9 mouse cellular contexts compared by ENCODE assay signal in the genomic region with DNA sequence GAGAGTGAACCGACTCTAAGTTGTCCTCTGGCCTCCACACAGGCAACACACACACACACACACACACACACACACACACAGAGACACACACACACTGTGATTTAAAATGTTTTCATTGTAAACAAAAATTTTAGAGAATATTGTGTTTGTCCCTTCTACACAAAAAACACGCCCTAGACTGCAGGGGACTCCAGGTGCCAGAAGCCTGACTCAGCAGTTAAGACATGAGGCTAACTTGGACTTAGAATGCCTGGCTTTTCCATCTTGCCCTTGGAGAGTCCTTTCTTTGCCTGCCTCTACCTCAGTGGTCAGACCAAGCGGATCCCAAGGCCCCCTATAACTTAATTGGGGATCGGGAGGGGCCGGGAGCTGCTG. TPM values are rescaled to one million over a fixed set of nuclear protein-coding genes. Genes with fewer than 3 reads are reported as not detected.
A peak's percentile ranks its signal among the peaks of the same experiment; 100 is the strongest.
DNase-seq lines count a peak whose midpoint lies in the region; ATAC-seq and TF ChIP-seq lines count a peak whose summit lies in the region.
"Had no signal": no experiment of that assay in that cellular context is flagged by ENCODE, and none has a peak within 500 bp of the region (broad histone marks: within the 10 kb centered on the region; RNA-seq: fewer than 3 reads in every experiment).

No protein-coding gene starts in this region.

- no peak for TF ChIP-seq CTCF in gastrocnemius, adult 2 months (IDR thresholded peaks at IDR 0.05)

- H3K9ac ChIP-seq in hindbrain, embryonic 16.5 days (ENCODE audit: low read depth, low read length), result peak overlapping the region; percentile 99
- peak overlapping the region; percentile 92 for H3K9ac ChIP-seq in midbrain, embryonic 14.5 days (replicated peaks; ENCODE audit: low read length)

- H3K4me1 ChIP-seq in embryonic facial prominence, embryonic 10.5 days, result peaks cover 24% of the 10 kb centered on the region
- H3K4me1 ChIP-seq in hindbrain, embryonic 16.5 days (ENCODE audit: control insufficient read depth, insufficient read depth, low read depth, low read length), result peaks cover 6% of the 10 kb centered on the region
- H3K4me1 ChIP-seq in midbrain, embryonic 14.5 days (ENCODE audit: control insufficient read depth, insufficient read depth, low read length), result peaks cover 10% of the 10 kb centered on the region; the same call in 1 of the 2 replicates

- H3K4me3 ChIP-seq in gastrocnemius, adult 2 months, result peak overlapping the region; percentile 93
- H3K4me3 ChIP-seq in embryonic facial prominence, embryonic 10.5 days, result peak overlapping the region; percentile 85
- peak overlapping the region; percentile 94 for H3K4me3 ChIP-seq in hindbrain, embryonic 16.5 days (ENCODE audit: low read length)
- H3K4me3 ChIP-seq in midbrain, embryonic 14.5 days (replicated peaks; ENCODE audit: low read depth, low read length), result peak overlapping the region; percentile 88

- H3K36me3 ChIP-seq in embryonic facial prominence, embryonic 10.5 days (replicated peaks), result no peaks in the 10 kb centered on the region
- H3K36me3 ChIP-seq in hindbrain, embryonic 16.5 days (ENCODE audit: control insufficient read depth, insufficient read depth, low read length), result no peaks in the 10 kb centered on the region
- no peaks in the 10 kb centered on the region for H3K36me3 ChIP-seq in midbrain, embryonic 14.5 days (ENCODE audit: control insufficient read depth, insufficient read depth, low read length)
- H3K36me3 ChIP-seq: G1E had no signal

- DNase-seq in gastrocnemius, adult 2 months, result no peak
- no peak for DNase-seq in gastrocnemius, postnatal 4 days (ENCODE audit: low spot score in 2 of 2)
- peak; percentile 58 for DNase-seq in 3T3-L1 (ENCODE audit: low read depth, low spot score)
- no peak for DNase-seq in embryonic facial prominence, embryonic 10.5 days (ENCODE audit: low spot score)
- peak; percentile 67 for DNase-seq in midbrain, embryonic 14.5 days
- no peak for DNase-seq in urinary bladder, postnatal 4 days (ENCODE audit: low spot score in 2 of 2)
- DNase-seq in T-cell, adult 2 months (ENCODE audit: low spot score), result no peak

- WGBS in embryonic facial prominence, embryonic 10.5 days, result 6% methylated on average over 5 of the region's 5 CpGs
- WGBS in hindbrain, embryonic 16.5 days, result under 1% methylated on average over 5 of the region's 5 CpGs
- 3% methylated on average over 5 of the region's 5 CpGs for WGBS in midbrain, embryonic 14.5 days

- peaks cover 33% of the 10 kb centered on the region for H3K27me3 ChIP-seq in embryonic facial prominence, embryonic 10.5 days (replicated peaks; ENCODE audit: low read depth, poor library complexity, severe bottlenecking)
- no peaks in the 10 kb centered on the region for H3K27me3 ChIP-seq in hindbrain, embryonic 16.5 days (replicated peaks; ENCODE audit: control insufficient read depth, insufficient read depth, low read length)
- H3K27me3 ChIP-seq in midbrain, embryonic 14.5 days (ENCODE audit: control insufficient read depth, insufficient read depth, low read length), result no peaks in the 10 kb centered on the region

- H3K9me3 ChIP-seq in embryonic facial prominence, embryonic 10.5 days, result no peaks in the 10 kb centered on the region
- no peaks in the 10 kb centered on the region for H3K9me3 ChIP-seq in hindbrain, embryonic 16.5 days (ENCODE audit: control insufficient read depth, low read length)
- no peaks in the 10 kb centered on the region for H3K9me3 ChIP-seq in midbrain, embryonic 14.5 days (ENCODE audit: control insufficient read depth, low read length)
- H3K9me3 ChIP-seq: G1E had no signal

- peak overlapping the region; percentile 98 for H3K27ac ChIP-seq in gastrocnemius, adult 2 months
- H3K27ac ChIP-seq in embryonic facial prominence, embryonic 10.5 days (replicated peaks), result peak overlapping the region; percentile 91
- peak overlapping the region; percentile 95 for H3K27ac ChIP-seq in hindbrain, embryonic 16.5 days (ENCODE audit: low read depth, low read length)
- peak overlapping the region; percentile 91 for H3K27ac ChIP-seq in midbrain, embryonic 14.5 days (replicated peaks; ENCODE audit: low read depth, low read length)

- ATAC-seq in hindbrain, embryonic 16.5 days, result peak; percentile 55
- peak; percentile 55 for ATAC-seq in midbrain, embryonic 14.5 days (ENCODE audit: low FRiP score, low TSS enrichment)

- H3K4me2 ChIP-seq in hindbrain, embryonic 16.5 days (ENCODE audit: low read length), result peak overlapping the region; percentile 91
- peak overlapping the region; percentile 62 for H3K4me2 ChIP-seq in midbrain, embryonic 14.5 days (ENCODE audit: low read length)

- intact Hi-C loops in gastrocnemius, adult 2 months (cut with DNase I), result no loop called here

RNA-seq across cellular contexts. Expression of a gene that starts 0.9 kb away (rescaled TPM):
- 100 to 1,000 TPM in 1 of 2 experiments, 10 to 100 TPM in 1; 90.3 to 139 TPM for total RNA-seq in gastrocnemius, adult 2 months (2021)
- total RNA-seq in gastrocnemius, postnatal 4 days (2021), result 10 to 100 TPM; 35.9 to 44.4 TPM
- polyA plus RNA-seq in embryonic facial prominence, embryonic 10.5 days (2016; fragmentation: Nextera tagmentation; extraction: Ambion mirVana), result 12.1 and 13.2 TPM in 2 replicates
- polyA plus RNA-seq in hindbrain, embryonic 16.5 days (2015; fragmentation: Nextera tagmentation; extraction: Ambion mirVana), result 26.7 and 33.4 TPM in 2 replicates
- 17.7 and 17.9 TPM in 2 replicates for polyA plus RNA-seq in midbrain, embryonic 14.5 days (2014; fragmentation: Nextera tagmentation; extraction: Ambion mirVana)
- polyA plus RNA-seq: G1E had no signal

RNA-seq across cellular contexts. Expression of a gene that starts 4.1 kb away (rescaled TPM):
- 1 to 10 TPM; 2.4 to 4.2 TPM for total RNA-seq in gastrocnemius, adult 2 months (2021)
- total RNA-seq in gastrocnemius, postnatal 4 days (2021), result 10 to 100 TPM; 44.5 to 45.8 TPM
- 0.26 and 0.67 TPM in 2 replicates for polyA plus RNA-seq in embryonic facial prominence, embryonic 10.5 days (2016; fragmentation: Nextera tagmentation; extraction: Ambion mirVana)
- 4.4 and 4.9 TPM in 2 replicates for polyA plus RNA-seq in hindbrain, embryonic 16.5 days (2015; fragmentation: Nextera tagmentation; extraction: Ambion mirVana)
- 2.5 and 2.7 TPM in 2 replicates for polyA plus RNA-seq in midbrain, embryonic 14.5 days (2014; fragmentation: Nextera tagmentation; extraction: Ambion mirVana)
- polyA plus RNA-seq: G1E had no signal

Comparison
In these comparisons a context has a peak if more than half of its experiments do, and no peak if none do; other contexts are left out.
1. DNase-seq: peak in 3T3-L1 (single experiment) and midbrain, embryonic 14.5 days (single experiment); none in gastrocnemius, adult 2 months (single experiment), gastrocnemius, postnatal 4 days (0 of 2), embryonic facial prominence, embryonic 10.5 days (single experiment), urinary bladder, postnatal 4 days (0 of 2) and T-cell, adult 2 months (single experiment).
2. Peak in every context shown above with its lines, with median percentiles within 50 percentile points of each other: H3K27ac ChIP-seq and H3K4me3 ChIP-seq.